Mouse (Mus musculus): ENCODE measurements around the gene Plgrkt. TPM values are rescaled to one million over a fixed set of nuclear protein-coding genes. Genes with fewer than 3 reads are reported as not detected.

Gene Plgrkt
- polyA plus RNA-seq, 1 experiment from 2014 or later: 83.5 TPM

- no peaks in the 10 kb centered on the region for H3K36me3 ChIP-seq (ENCODE audit: inconsistent target)
- 93% methylated on average over 9 of the region's 9 CpGs for WGBS (ENCODE audit: missing documents)
These were observed 26.1 kb upstream of the Plgrkt start for GRCm38 (mm10) chr19:29393333-29393732.

GRCm38 (mm10) chr19:29391279-29391678, 24.1 kb upstream of the Plgrkt start:
- H3K4me3 ChIP-seq (ENCODE audit: inconsistent target): no peak overlapping the region
- no peak overlapping the region for H3K27ac ChIP-seq
- 28% methylated on average over 4 of the region's 4 CpGs for WGBS (ENCODE audit: missing documents)
- no peaks in the 10 kb centered on the region for H3K79me2 ChIP-seq (ENCODE audit: inconsistent target)
- peaks cover 12% of the 10 kb centered on the region for H3K36me3 ChIP-seq (ENCODE audit: inconsistent target)

More at GRCm38 (mm10) chr19:29393333-29393732, 26.1 kb upstream of the Plgrkt start:
- Histone ChIP-seq H3K79me2 (ENCODE audit: inconsistent target) (no peaks in the 10 kb centered on the region), H3K4me3 (ENCODE audit: inconsistent target) (no peak overlapping the region), H3K27ac (no peak overlapping the region)

GRCm38 (mm10) chr19:29390483-29390882, 23.3 kb upstream of the Plgrkt start:
- H3K27ac ChIP-seq: no peak overlapping the region
- H3K36me3 ChIP-seq (ENCODE audit: inconsistent target): peaks cover 20% of the 10 kb centered on the region
- H3K4me3 ChIP-seq (ENCODE audit: inconsistent target): no peak overlapping the region
- no peaks in the 10 kb centered on the region for H3K79me2 ChIP-seq (ENCODE audit: inconsistent target)
- WGBS (ENCODE audit: missing documents): 99% methylated on average over 5 of the region's 5 CpGs

- no peaks in the 10 kb centered on the region for H3K79me2 ChIP-seq (ENCODE audit: inconsistent target)
- H3K4me3 ChIP-seq (ENCODE audit: inconsistent target): no peak overlapping the region
- 88% methylated on average over 1 of the region's 1 CpGs for WGBS (ENCODE audit: missing documents)
- H3K36me3 ChIP-seq (ENCODE audit: inconsistent target): peaks cover 35% of the 10 kb centered on the region
- H3K27ac ChIP-seq: no peak overlapping the region
These were observed 21.6 kb upstream of the Plgrkt start for GRCm38 (mm10) chr19:29388818-29389217.

GRCm38 (mm10) chr19:29385822-29386221, 18.6 kb upstream of the Plgrkt start:
- 95% methylated on average over 4 of the region's 4 CpGs for WGBS (ENCODE audit: missing documents)
- Histone ChIP-seq H3K36me3 (ENCODE audit: inconsistent target) (peaks cover 65% of the 10 kb centered on the region), H3K79me2 (ENCODE audit: inconsistent target) (no peaks in the 10 kb centered on the region; the same call in 1 of the 2 replicates), H3K27ac (no peak overlapping the region), H3K4me3 (ENCODE audit: inconsistent target) (no peak overlapping the region)

- peaks cover 5% of the 10 kb centered on the region; the same call in 1 of the 2 replicates for H3K79me2 ChIP-seq (ENCODE audit: inconsistent target)
- no peak overlapping the region for H3K27ac ChIP-seq
- 34% methylated on average over 6 of the region's 6 CpGs for WGBS (ENCODE audit: missing documents)
- H3K36me3 ChIP-seq (ENCODE audit: inconsistent target): peaks cover 71% of the 10 kb centered on the region
- H3K4me3 ChIP-seq (ENCODE audit: inconsistent target): no peak overlapping the region
These were observed 17.8 kb upstream of the Plgrkt start for GRCm38 (mm10) chr19:29384994-29385393.

- Histone ChIP-seq H3K36me3 (ENCODE audit: inconsistent target) (peaks cover 76% of the 10 kb centered on the region), H3K27ac (no peak overlapping the region), H3K4me3 (ENCODE audit: inconsistent target) (no peak overlapping the region), H3K79me2 (ENCODE audit: inconsistent target) (peaks cover 11% of the 10 kb centered on the region; the same call in 1 of the 2 replicates)
- WGBS (ENCODE audit: missing documents): 85% methylated on average over 9 of the region's 9 CpGs
These were observed 17.2 kb upstream of the Plgrkt start for GRCm38 (mm10) chr19:29384412-29384811.

GRCm38 (mm10) chr19:29383368-29383767, 16.2 kb upstream of the Plgrkt start:
- no peak overlapping the region for H3K4me3 ChIP-seq (ENCODE audit: inconsistent target)
- no peak overlapping the region for H3K27ac ChIP-seq
- WGBS (ENCODE audit: missing documents): 79% methylated on average over 5 of the region's 5 CpGs
- peaks cover 21% of the 10 kb centered on the region; the same call in 1 of the 2 replicates for H3K79me2 ChIP-seq (ENCODE audit: inconsistent target)
- H3K36me3 ChIP-seq (ENCODE audit: inconsistent target): peaks cover 85% of the 10 kb centered on the region

GRCm38 (mm10) chr19:29379839-29380603, 12.8 kb upstream of the Plgrkt start:
- 87% methylated on average over 14 of the region's 14 CpGs for WGBS (ENCODE audit: missing documents)
- H3K27ac ChIP-seq: no peak overlapping the region
- no peak overlapping the region for H3K4me3 ChIP-seq (ENCODE audit: inconsistent target)

GRCm38 (mm10) chr19:29376382-29376781, 9.2 kb upstream of the Plgrkt start:
- no peak overlapping the region for H3K4me3 ChIP-seq (ENCODE audit: inconsistent target)
- 79% methylated on average over 3 of the region's 3 CpGs for WGBS (ENCODE audit: missing documents)
- H3K36me3 ChIP-seq (ENCODE audit: inconsistent target): peaks cover 61% of the 10 kb centered on the region
- peaks cover 91% of the 10 kb centered on the region for H3K79me2 ChIP-seq (ENCODE audit: inconsistent target)
- H3K27ac ChIP-seq: no peak overlapping the region

More at GRCm38 (mm10) chr19:29379839-29380603, 12.8 kb upstream of the Plgrkt start:
- Histone ChIP-seq H3K36me3 (ENCODE audit: inconsistent target) (peaks cover 81% of the 10 kb centered on the region), H3K79me2 (ENCODE audit: inconsistent target) (peaks cover 55% of the 10 kb centered on the region; the same call in 1 of the 2 replicates)

GRCm38 (mm10) chr19:29374947-29375346, 7.8 kb upstream of the Plgrkt start:
- no peak overlapping the region for H3K4me3 ChIP-seq (ENCODE audit: inconsistent target)
- no peak overlapping the region for H3K27ac ChIP-seq
- peaks cover 100% of the 10 kb centered on the region for H3K79me2 ChIP-seq (ENCODE audit: inconsistent target)
- H3K36me3 ChIP-seq (ENCODE audit: inconsistent target): peaks cover 49% of the 10 kb centered on the region
- 79% methylated on average over 8 of the region's 9 CpGs for WGBS (ENCODE audit: missing documents)

- Histone ChIP-seq H3K27ac (no peak overlapping the region), H3K36me3 (ENCODE audit: inconsistent target) (peaks cover 36% of the 10 kb centered on the region), H3K79me2 (ENCODE audit: inconsistent target) (peaks cover 100% of the 10 kb centered on the region), H3K4me3 (ENCODE audit: inconsistent target) (no peak overlapping the region)
- 89% methylated on average over 9 of the region's 11 CpGs for WGBS (ENCODE audit: missing documents)
These were observed 6.2 kb upstream of the Plgrkt start for GRCm38 (mm10) chr19:29373438-29373837.

GRCm38 (mm10) chr19:29372621-29373020, 5.4 kb upstream of the Plgrkt start:
- Histone ChIP-seq H3K79me2 (ENCODE audit: inconsistent target) (peaks cover 100% of the 10 kb centered on the region), H3K27ac (peak overlapping the region; percentile 63), H3K36me3 (ENCODE audit: inconsistent target) (peaks cover 35% of the 10 kb centered on the region), H3K4me3 (ENCODE audit: inconsistent target) (peak overlapping the region; percentile 33; the same call in 1 of the 2 replicates)
- 68% methylated on average over 3 of the region's 3 CpGs for WGBS (ENCODE audit: missing documents)

- H3K27ac ChIP-seq: peak overlapping the region; percentile 63
- H3K4me3 ChIP-seq (ENCODE audit: inconsistent target): peak overlapping the region; percentile 33
- peaks cover 100% of the 10 kb centered on the region for H3K79me2 ChIP-seq (ENCODE audit: inconsistent target)
- 9% methylated on average over 4 of the region's 4 CpGs for WGBS (ENCODE audit: missing documents)
- H3K36me3 ChIP-seq (ENCODE audit: inconsistent target): peaks cover 30% of the 10 kb centered on the region
These were observed 4.9 kb upstream of the Plgrkt start for GRCm38 (mm10) chr19:29372138-29372537.

- Histone ChIP-seq H3K27ac (peak overlapping the region; percentile 63), H3K4me3 (ENCODE audit: inconsistent target) (peak overlapping the region; percentile 33), H3K79me2 (ENCODE audit: inconsistent target) (peaks cover 93% of the 10 kb centered on the region), H3K36me3 (ENCODE audit: inconsistent target) (peaks cover 27% of the 10 kb centered on the region; the same call in 1 of the 2 replicates)
- WGBS (ENCODE audit: missing documents): 34% methylated on average over 18 of the region's 18 CpGs
These were observed 4.3 kb upstream of the Plgrkt start for GRCm38 (mm10) chr19:29371284-29372081.

Data from macrophage (primary cell).